Mouse (Mus musculus) central nervous system, embryonic 18 days (tissue): ENCODE results near the gene Neurog2. TPM values are rescaled to one million over a fixed set of nuclear protein-coding genes. Genes with fewer than 3 reads are reported as not detected.

Experiments used
- polyA plus RNA-seq: library from polyadenylated mRNA; depleted of rRNA; stranded (reverse); fragments of >200 nt; gene quantifications from 2 replicates; pipeline ENCODE4 v1.2.3, GENCODE M21; 2012; rRNA removed

Neurog2 gene
- polyA plus RNA-seq, result 10.7 and 11.1 TPM in 2 replicates

GRCm38 (mm10) chr3:127633080-127634032 is at the start of gene Neurog2:
Gene Neurog2 (plus strand): TSS chr3:127633135.

Other genes with a start within 250 kb of the Neurog2 start
- 180 and 184 TPM in 2 replicates for gene Ank2, start 133.8 kb upstream of the Neurog2 start, polyA plus RNA-seq
- gene Larp7, start 79.8 kb upstream of the Neurog2 start, polyA plus RNA-seq, result 17.4 and 19.9 TPM in 2 replicates
- gene Zgrf1, start 79.6 kb upstream of the Neurog2 start, polyA plus RNA-seq, result 5.0 and 5.3 TPM in 2 replicates
- gene Alpk1, start 147.4 kb downstream of the Neurog2 start, polyA plus RNA-seq, result 1.3 and 1.8 TPM in 2 replicates
- gene Tifa, start 156.7 kb downstream of the Neurog2 start, polyA plus RNA-seq, result 1.9 and 2.1 TPM in 2 replicates
- gene Ap1ar, start 204.4 kb downstream of the Neurog2 start, polyA plus RNA-seq, result 60.6 and 67.3 TPM in 2 replicates